Mouse (Mus musculus): ENCODE results near the gene Olfm2. TPM values are rescaled to one million over a fixed set of nuclear protein-coding genes. Genes with fewer than 3 reads are reported as not detected.

Olfm2 gene
- polyA plus RNA-seq, 1 experiment from 2014 or later = 2.3 TPM

DNA sequence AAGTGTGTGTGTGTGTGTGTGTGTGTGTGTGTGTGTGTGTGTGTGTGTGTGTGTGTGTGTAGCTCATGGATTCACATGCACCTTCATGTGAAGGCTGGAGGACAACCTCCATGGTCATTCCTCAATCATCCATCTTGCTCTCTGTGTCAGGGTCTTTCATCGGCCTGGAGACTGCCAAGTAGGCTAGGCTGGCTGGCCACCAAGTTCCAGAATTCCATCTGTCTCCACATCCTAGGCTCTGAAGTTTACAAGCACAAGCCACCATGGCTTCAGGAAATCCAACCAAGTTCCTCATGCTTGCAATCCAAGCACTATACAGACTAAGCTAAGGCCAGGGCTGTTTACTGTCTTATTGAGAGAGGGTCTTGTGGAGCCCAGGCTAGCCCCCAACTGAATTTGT lies 16.9 kb upstream of the Olfm2 start:
- H3K36me3 ChIP-seq (ENCODE audit: control insufficient read depth, insufficient read depth, low read length) = no peaks in the 10 kb centered on the region
- H3K27ac ChIP-seq (ENCODE audit: low read depth, low read length) = no peak overlapping the region
- 79% methylated on average over 1 of the region's 1 CpGs for WGBS (ENCODE audit: insufficient replicate concordance)
- no peak overlapping the region for H3K4me2 ChIP-seq
- no peak for ATAC-seq (replicated peaks; ENCODE audit: insufficient number of reproducible peaks, low FRiP score, low TSS enrichment)
- H3K9ac ChIP-seq (ENCODE audit: low read depth, low read length) = no peak overlapping the region
- no peaks in the 10 kb centered on the region; the same call in 1 of the 2 replicates for H3K27me3 ChIP-seq (ENCODE audit: control insufficient read depth, insufficient read depth, low read length)
- H3K4me1 ChIP-seq (ENCODE audit: control insufficient read depth, insufficient read depth, low read length) = no peaks in the 10 kb centered on the region
- H3K4me3 ChIP-seq (ENCODE audit: low read depth, low read length) = no peak overlapping the region
- no peaks in the 10 kb centered on the region for H3K9me3 ChIP-seq (replicated peaks; ENCODE audit: control insufficient read depth, low read length)

DNA sequence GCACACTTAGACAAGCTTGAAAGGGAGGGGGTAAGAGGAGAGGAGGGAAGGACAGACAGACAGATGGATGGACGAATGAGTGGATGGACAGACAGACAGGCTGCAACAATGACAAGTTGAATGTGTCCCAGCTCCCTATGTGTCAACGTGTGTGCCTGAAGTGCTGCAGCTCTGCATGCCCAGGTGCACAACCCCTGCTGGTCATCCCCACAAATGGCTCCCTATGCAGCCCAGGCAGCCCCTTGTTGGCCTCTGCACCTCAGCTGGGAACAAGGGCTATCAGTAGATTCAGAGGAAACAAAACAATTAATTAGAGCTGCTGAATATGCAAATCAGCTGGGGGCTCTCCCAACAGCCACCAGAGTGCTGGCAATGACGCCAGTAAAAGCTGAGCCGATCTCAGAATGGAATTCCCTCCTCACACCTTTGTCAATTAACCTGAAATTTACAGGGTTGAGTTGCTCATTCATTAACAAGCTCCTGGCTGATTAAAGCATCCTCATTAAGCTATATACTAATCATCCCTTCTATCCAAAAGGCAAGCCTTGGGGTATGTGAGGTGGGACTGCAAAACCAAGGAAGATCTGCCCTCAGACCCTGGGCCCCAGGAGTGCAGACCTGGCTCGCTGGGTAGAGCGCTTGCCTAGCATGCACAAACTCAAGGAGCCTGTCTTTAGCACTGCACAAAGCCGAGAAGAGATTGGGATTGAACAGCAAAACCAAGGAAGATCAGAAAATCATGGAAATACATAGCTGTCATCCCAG lies 16.2 kb upstream of the Olfm2 start:
- H3K9me3 ChIP-seq (replicated peaks; ENCODE audit: control insufficient read depth, low read length) = no peaks in the 10 kb centered on the region
- 42% methylated on average over 7 of the region's 7 CpGs for WGBS (ENCODE audit: insufficient replicate concordance)
- H3K4me2 ChIP-seq = no peak overlapping the region
- ATAC-seq (replicated peaks; ENCODE audit: insufficient number of reproducible peaks, low FRiP score, low TSS enrichment) = no peak
- no peaks in the 10 kb centered on the region for H3K36me3 ChIP-seq (ENCODE audit: control insufficient read depth, insufficient read depth, low read length)
- H3K27ac ChIP-seq (ENCODE audit: low read depth, low read length) = no peak overlapping the region
- no peaks in the 10 kb centered on the region for H3K4me1 ChIP-seq (ENCODE audit: control insufficient read depth, insufficient read depth, low read length)
- H3K9ac ChIP-seq (ENCODE audit: low read depth, low read length) = no peak overlapping the region
- no peaks in the 10 kb centered on the region; the same call in 1 of the 2 replicates for H3K27me3 ChIP-seq (ENCODE audit: control insufficient read depth, insufficient read depth, low read length)
- no peak overlapping the region for H3K4me3 ChIP-seq (ENCODE audit: low read depth, low read length)

DNA sequence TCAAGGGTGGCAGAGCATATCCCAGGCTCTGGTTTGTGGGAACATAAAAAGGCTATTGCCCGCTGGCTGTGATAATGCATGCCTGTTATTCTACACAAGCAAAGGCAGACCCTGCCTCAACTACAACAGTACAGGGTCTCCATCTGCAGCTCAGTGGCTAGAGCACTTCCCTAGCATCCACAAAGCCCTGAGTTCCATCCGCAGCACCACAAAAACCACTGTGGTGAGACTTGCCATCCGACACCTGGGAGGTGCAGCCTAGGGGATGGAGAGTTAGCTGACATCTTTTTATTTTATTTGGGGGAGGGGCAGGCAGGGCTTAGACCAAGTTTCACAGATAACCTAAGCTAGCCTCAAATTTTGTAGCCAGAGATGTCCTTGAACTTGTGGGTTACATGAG lies 15.2 kb upstream of the Olfm2 start:
- Histone ChIP-seq H3K9me3 (replicated peaks; ENCODE audit: control insufficient read depth, low read length) (no peaks in the 10 kb centered on the region), H3K27me3 (ENCODE audit: control insufficient read depth, insufficient read depth, low read length) (no peaks in the 10 kb centered on the region; the same call in 1 of the 2 replicates), H3K27ac (ENCODE audit: low read depth, low read length) (no peak overlapping the region), H3K36me3 (ENCODE audit: control insufficient read depth, insufficient read depth, low read length) (no peaks in the 10 kb centered on the region), H3K9ac (ENCODE audit: low read depth, low read length) (no peak overlapping the region), H3K4me2 (no peak overlapping the region), H3K4me3 (ENCODE audit: low read depth, low read length) (no peak overlapping the region), H3K4me1 (ENCODE audit: control insufficient read depth, insufficient read depth, low read length) (no peaks in the 10 kb centered on the region)
- ATAC-seq (replicated peaks; ENCODE audit: insufficient number of reproducible peaks, low FRiP score, low TSS enrichment) = no peak
- WGBS (ENCODE audit: insufficient replicate concordance) = 66% methylated on average over 3 of the region's 3 CpGs

DNA sequence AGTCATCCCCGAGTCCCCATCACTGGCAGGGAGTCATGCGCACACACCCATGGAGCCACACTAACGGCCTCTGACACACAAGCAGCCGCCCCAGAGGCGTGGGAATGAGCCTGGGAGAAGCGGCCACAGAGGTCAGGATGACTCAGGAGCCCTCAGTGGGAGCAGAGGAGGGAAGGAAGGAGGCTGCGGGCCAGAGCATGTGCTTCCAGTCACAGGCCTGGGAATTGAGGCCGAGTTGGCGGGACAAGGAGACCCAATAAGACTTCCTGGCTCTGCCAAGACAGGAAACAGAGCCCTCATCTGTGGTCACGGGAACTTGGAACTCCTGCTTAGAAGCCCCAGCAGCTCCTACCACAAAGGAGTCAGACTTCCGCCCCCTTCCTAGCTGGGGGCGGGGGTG lies 14.7 kb upstream of the Olfm2 start:
- no peak for ATAC-seq (replicated peaks; ENCODE audit: insufficient number of reproducible peaks, low FRiP score, low TSS enrichment)
- Histone ChIP-seq H3K9ac (ENCODE audit: low read depth, low read length) (no peak overlapping the region), H3K36me3 (ENCODE audit: control insufficient read depth, insufficient read depth, low read length) (no peaks in the 10 kb centered on the region), H3K27me3 (ENCODE audit: control insufficient read depth, insufficient read depth, low read length) (no peaks in the 10 kb centered on the region; the same call in 1 of the 2 replicates), H3K4me2 (no peak overlapping the region), H3K27ac (ENCODE audit: low read depth, low read length) (no peak overlapping the region), H3K9me3 (replicated peaks; ENCODE audit: control insufficient read depth, low read length) (no peaks in the 10 kb centered on the region), H3K4me1 (ENCODE audit: control insufficient read depth, insufficient read depth, low read length) (no peaks in the 10 kb centered on the region), H3K4me3 (ENCODE audit: low read depth, low read length) (no peak overlapping the region)
- 49% methylated on average over 12 of the region's 12 CpGs for WGBS (ENCODE audit: insufficient replicate concordance)

DNA sequence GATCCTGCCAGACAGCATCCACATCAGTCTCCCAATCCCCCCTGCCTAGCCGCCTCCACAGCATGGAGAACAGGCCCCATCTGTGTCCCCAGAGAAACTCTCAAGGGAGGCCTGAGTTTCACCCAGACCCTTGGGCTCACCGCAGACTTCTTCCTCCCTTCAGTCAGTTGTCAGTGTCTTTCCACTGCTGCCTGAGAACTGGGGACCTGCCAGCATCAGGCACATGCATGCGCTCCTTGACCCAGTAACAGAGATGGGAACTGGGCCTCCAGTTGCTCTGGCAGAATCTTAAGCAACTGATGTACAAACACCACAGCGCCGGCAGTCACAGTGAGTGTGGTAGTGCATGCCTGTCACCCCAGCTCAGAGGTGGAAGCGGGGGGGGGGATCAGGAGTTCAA lies 12.7 kb upstream of the Olfm2 start:
- Histone ChIP-seq H3K9me3 (replicated peaks; ENCODE audit: control insufficient read depth, low read length) (no peaks in the 10 kb centered on the region), H3K27me3 (ENCODE audit: control insufficient read depth, insufficient read depth, low read length) (no peaks in the 10 kb centered on the region; the same call in 1 of the 2 replicates), H3K4me2 (no peak overlapping the region), H3K27ac (ENCODE audit: low read depth, low read length) (no peak overlapping the region), H3K4me1 (ENCODE audit: control insufficient read depth, insufficient read depth, low read length) (no peaks in the 10 kb centered on the region), H3K4me3 (ENCODE audit: low read depth, low read length) (no peak overlapping the region), H3K36me3 (ENCODE audit: control insufficient read depth, insufficient read depth, low read length) (no peaks in the 10 kb centered on the region), H3K9ac (ENCODE audit: low read depth, low read length) (no peak overlapping the region)
- 84% methylated on average over 6 of the region's 6 CpGs for WGBS (ENCODE audit: insufficient replicate concordance)
- no peak for ATAC-seq (replicated peaks; ENCODE audit: insufficient number of reproducible peaks, low FRiP score, low TSS enrichment)

DNA sequence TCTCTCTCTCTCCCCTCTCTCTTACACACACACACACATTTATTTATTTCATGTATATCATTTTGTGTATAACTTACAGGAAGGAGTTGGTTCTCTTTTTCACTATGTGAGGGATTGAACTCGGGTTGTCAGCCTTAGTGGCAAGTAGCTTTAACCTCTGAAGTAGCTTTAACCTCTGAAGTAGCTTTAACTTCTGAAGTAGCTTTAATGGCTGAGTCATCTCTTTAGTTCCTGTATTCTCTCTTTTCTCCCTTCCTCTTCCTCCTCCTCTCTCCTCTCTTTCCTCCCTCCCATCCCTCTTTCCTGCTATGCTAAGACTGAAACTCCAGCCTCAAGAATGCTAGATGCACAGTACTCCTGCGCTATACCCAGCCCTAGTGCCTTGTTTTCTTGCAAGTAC lies 12.1 kb upstream of the Olfm2 start:
- H3K4me3 ChIP-seq (ENCODE audit: low read depth, low read length) = no peak overlapping the region
- H3K36me3 ChIP-seq (ENCODE audit: control insufficient read depth, insufficient read depth, low read length) = no peaks in the 10 kb centered on the region
- no peaks in the 10 kb centered on the region; the same call in 1 of the 2 replicates for H3K27me3 ChIP-seq (ENCODE audit: control insufficient read depth, insufficient read depth, low read length)
- H3K9ac ChIP-seq (ENCODE audit: low read depth, low read length) = no peak overlapping the region
- no peak overlapping the region for H3K27ac ChIP-seq (ENCODE audit: low read depth, low read length)
- WGBS (ENCODE audit: insufficient replicate concordance) = 65% methylated on average over 2 of the region's 2 CpGs
- no peaks in the 10 kb centered on the region for H3K9me3 ChIP-seq (replicated peaks; ENCODE audit: control insufficient read depth, low read length)
- no peak overlapping the region for H3K4me2 ChIP-seq
- ATAC-seq (replicated peaks; ENCODE audit: insufficient number of reproducible peaks, low FRiP score, low TSS enrichment) = no peak
- no peaks in the 10 kb centered on the region for H3K4me1 ChIP-seq (ENCODE audit: control insufficient read depth, insufficient read depth, low read length)

DNA sequence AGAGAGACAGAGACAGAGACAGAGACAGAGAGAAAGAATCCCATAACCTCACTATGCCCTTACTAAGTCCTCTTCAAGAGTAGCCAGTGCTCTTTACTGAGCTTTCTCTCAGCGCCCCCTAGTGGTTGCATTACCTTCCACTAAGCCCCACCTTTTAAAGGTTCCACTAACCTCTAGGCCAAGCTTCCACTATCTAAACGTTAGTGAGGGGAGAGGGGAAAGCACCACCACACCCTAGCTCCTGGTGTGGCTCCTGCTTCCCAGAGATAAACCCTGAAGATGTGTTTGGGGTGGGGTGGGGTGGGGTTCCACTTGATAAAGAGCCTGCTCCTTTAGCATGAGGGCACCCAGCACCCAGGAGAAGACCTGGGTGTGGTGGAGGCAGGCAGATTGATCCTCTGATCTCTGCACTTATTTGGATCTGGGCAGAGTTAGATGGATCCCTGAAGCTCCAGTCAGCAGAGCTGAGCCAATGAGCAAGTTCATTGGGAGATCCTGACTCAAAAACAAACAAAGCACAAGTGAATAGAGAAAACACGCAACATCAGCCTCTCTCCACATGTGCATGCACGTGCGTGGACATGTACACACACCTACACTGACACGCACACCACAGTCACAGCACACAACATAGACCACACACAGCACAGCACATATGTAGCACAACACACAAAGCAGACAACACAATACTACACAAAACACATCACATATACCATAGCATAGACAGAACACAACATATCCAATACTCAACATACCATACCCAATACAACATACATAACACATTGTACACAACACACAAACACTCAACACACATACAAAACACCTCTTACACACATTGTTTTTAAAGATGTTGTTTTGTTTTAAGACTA lies 11.2 kb upstream of the Olfm2 start:
- no peaks in the 10 kb centered on the region; the same call in 1 of the 2 replicates for H3K27me3 ChIP-seq (ENCODE audit: control insufficient read depth, insufficient read depth, low read length)
- 56% methylated on average over 6 of the region's 6 CpGs for WGBS (ENCODE audit: insufficient replicate concordance)
- H3K9ac ChIP-seq (ENCODE audit: low read depth, low read length) = no peak overlapping the region
- peak; percentile 79 for ATAC-seq (replicated peaks; ENCODE audit: insufficient number of reproducible peaks, low FRiP score, low TSS enrichment)
- H3K9me3 ChIP-seq (replicated peaks; ENCODE audit: control insufficient read depth, low read length) = no peaks in the 10 kb centered on the region
- no peak overlapping the region for H3K4me3 ChIP-seq (ENCODE audit: low read depth, low read length)
- no peak overlapping the region for H3K27ac ChIP-seq (ENCODE audit: low read depth, low read length)
- no peak overlapping the region for H3K4me2 ChIP-seq
- no peaks in the 10 kb centered on the region for H3K36me3 ChIP-seq (ENCODE audit: control insufficient read depth, insufficient read depth, low read length)
- H3K4me1 ChIP-seq (ENCODE audit: control insufficient read depth, insufficient read depth, low read length) = no peaks in the 10 kb centered on the region

DNA sequence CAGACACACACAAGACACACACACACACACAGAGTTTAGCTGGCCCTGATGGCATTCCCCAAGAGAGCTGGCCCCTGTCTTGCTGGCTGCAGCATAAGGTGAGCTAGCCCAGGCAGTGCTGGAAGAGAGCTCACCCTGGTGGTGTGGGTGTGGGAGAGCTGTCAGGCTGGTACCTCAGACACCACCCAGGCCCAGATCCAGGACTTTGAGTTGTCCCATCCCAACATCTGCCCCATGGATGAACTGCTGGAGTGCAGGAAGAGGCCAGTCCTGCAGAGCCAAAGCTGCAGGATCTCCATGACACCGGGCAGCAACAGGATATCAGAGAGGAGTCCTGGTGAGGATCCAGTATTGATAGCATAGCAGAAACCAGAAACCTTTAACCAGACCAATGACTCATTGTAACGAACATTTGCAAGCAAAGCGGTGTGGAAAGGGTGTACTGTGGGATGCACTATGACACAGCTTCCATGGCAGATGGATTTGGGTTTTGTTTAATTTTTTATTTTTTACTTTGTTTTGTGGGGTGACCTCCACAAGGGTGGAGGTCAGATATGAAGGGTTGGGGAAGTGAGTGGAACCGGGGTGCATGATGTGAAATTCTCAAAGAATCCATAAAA lies 10.0 kb upstream of the Olfm2 start:
- WGBS (ENCODE audit: insufficient replicate concordance) = 75% methylated on average over 4 of the region's 4 CpGs
- H3K4me3 ChIP-seq (ENCODE audit: low read depth, low read length) = no peak overlapping the region
- no peak for ATAC-seq (replicated peaks; ENCODE audit: insufficient number of reproducible peaks, low FRiP score, low TSS enrichment)

More for the DNA sequence above, 10.0 kb upstream of the Olfm2 start:
- H3K9ac ChIP-seq (ENCODE audit: low read depth, low read length) = no peak overlapping the region
- H3K4me2 ChIP-seq = no peak overlapping the region
- no peak overlapping the region for H3K27ac ChIP-seq (ENCODE audit: low read depth, low read length)
- no peaks in the 10 kb centered on the region for H3K4me1 ChIP-seq (ENCODE audit: control insufficient read depth, insufficient read depth, low read length)
- no peaks in the 10 kb centered on the region for H3K36me3 ChIP-seq (ENCODE audit: control insufficient read depth, insufficient read depth, low read length)
- H3K9me3 ChIP-seq (replicated peaks; ENCODE audit: control insufficient read depth, low read length) = no peaks in the 10 kb centered on the region
- H3K27me3 ChIP-seq (ENCODE audit: control insufficient read depth, insufficient read depth, low read length) = no peaks in the 10 kb centered on the region

Data from heart, embryonic 11.5 days (tissue).